Mouse (Mus musculus) heart, postnatal 14 days (tissue): ENCODE measurements around the gene Gm20696. TPM values are rescaled to one million over a fixed set of nuclear protein-coding genes. Genes with fewer than 3 reads are reported as not detected.
A peak's percentile ranks its signal among the peaks of the same experiment; 100 is the strongest.

Experiments
- DNase-seq, 2 experiments: peaks; one replicate each; pipeline ENCODE4 v3.0.0; 2021 to 2022
- intact Hi-C: fragments of 180-260 bp; cut with DNase I; formaldehyde crosslinking; loops from one replicate; pipeline ENCODE4 v1.15.1; 2025
- total RNA-seq, 2 experiments: library from RNA; stranded (reverse); gene quantifications; 2 replicates each; pipeline ENCODE4 v1.2.3; 2021

Gm20696 gene
- total RNA-seq, 2 experiments from 2014 or later: 2.3 to 3.2 TPM

DNA sequence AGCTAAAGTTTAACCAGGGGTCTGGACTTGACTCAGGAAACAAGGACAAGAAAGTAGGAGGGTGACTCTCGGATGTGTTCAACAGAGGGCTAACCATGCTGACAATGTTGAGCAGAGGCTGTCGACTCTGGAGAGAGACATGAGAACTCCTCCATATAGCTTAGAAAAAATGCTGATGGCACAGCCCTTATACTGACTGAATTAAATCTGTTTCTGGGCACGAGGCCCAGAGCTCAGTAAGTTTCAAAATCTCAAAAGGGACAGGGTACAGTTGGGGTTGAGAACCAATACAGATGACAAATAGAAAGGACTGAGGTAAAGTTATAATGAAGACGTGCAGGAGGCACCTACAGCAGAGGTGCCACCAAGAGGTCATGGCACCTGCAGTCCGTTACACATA, 386.0 kb downstream of the Gm20696 start:
- intact Hi-C loops: no loop called here
- no peak for DNase-seq

DNA sequence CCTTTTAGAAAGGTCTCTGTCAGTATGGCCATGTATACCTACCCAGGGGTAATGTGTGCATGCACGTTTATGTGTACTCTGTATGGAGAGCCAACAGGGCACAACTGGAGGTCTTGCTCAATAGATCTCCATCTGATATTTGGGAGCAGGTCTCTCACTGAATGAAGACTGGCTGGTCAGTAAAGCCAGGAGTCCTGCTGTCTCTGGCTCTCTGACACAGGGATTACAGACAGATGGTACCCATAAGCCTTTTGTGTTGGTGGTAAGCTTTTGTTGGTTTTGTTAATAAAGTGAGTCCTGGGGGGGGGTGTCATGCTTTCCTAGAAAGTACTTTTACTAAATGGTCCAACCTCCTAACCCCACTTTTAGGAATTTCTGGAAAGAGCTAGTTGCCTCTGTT, 389.3 kb downstream of the Gm20696 start:
- no peak for DNase-seq
- intact Hi-C loops: no loop called here

DNA sequence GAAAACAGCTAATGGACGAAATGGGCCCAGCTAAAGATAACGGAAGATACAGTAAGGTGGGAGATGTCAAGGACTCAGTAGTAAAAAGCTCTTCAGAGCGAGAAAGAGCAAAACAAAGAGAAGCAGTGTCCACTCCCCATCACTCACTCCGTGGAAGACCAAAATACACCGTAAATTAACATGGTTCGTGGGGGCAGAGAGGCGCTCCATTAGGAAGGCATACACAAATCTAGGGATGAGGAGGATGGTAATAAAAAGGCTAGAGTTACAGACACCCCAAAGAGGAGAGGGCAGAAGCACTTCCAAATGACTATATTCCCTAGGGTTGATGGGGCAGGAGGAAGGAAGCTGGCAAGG, 390.3 kb downstream of the Gm20696 start:
- no peak for DNase-seq
- intact Hi-C loops: no loop called here

DNA sequence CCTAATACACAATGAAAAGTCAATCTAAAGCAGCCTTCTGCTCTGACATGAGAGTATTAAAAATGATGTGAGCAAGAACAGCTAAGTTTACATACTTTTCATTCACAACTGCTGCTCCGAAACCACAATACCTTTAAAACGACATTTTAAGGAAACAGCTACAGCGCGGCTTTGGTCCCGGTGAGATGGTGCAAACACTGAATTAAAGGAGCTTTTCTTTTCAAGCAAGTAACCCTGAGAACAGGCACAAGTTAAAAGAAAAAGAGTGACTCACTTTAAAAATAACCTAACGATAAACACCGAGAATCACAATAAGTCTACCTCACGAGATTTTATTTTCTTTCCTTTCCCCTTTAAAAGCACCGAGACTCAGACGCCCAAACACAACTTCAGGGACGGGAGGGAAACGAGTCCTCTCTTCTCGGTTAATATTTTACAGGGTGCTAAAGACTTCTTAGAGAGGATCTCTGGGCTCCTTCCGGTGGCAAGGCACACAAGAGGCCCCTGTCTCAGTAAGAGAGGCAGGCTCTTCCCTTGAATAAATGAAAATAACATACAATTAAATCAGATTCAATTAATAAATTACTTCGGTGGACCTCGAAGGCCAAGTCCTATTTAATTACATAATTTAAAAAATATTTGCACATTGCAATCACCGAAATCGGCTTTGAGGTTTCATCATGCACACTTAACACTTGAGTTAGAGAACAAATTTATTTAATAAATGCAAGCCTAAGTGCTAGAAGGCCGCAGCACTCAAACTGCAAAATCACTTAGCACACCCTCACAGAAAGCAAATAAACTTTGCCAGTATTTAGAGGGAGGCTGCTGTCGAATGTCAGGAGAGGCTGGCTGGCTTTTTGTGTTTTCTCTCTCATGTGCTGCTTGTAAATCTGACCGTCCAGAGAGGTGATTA, 391.0 kb downstream of the Gm20696 start:
- no peak for DNase-seq
- intact Hi-C loops: no loop called here

DNA sequence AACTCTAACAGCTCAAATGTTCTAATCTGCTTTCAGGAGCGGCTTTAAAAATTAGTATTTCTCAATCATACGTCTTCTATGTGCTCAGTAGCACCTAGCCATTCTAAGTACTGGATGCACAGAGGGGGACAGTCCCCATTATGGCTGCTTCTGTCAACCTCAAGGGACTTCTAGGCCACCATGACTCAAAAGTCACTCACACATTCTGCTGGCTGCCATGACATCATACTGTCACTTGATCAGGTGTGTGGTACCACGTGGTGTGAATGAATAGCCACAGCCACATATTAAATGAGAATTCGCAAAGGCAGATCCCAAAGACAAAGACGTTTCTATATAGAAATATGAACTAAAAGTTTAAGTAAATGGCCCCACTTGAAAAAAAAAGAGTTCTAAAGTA, 391.9 kb downstream of the Gm20696 start:
- intact Hi-C loops: no loop called here
- DNase-seq: no peak

DNA sequence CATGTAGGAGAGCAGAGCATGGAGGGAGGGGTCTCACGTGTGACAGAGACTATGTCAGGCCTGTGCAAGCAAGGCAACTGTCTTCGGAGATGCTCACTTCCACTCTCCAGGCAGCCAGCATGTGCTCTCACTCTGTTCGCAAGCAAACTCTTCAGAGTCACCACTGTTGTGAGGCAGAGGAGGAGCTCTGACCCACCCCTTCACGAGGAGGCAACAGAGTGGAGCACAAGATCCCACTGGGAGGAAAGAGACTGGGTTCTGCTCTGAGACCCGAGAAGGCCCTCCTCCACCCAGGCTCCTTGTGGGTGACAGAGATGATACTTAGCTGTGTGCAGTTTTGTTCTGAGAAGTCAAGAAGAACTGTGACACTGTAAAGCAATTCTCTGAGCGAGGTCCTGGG, 392.4 kb downstream of the Gm20696 start:
- intact Hi-C loops: no loop called here
- DNase-seq: no peak

DNA sequence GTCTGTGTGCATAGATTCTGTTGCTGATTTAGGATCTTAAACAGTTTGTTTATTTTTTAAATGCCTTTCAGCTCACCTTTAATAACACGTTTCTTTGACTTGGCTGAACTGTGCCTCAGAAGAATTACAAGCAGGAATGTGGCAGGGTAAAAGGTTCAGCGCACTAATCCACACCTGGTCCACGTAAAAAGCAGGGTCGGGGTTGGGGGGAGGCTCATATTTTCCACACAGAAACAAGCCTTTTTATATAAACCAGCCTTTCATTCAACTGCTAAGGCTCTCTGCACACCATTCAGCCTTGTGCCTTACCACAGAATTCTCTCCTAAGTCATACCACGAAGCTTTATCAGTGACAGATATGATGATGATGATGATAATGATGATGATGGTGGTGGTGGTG, 393.4 kb downstream of the Gm20696 start:
- intact Hi-C loops: no loop called here
- DNase-seq: no peak

DNA sequence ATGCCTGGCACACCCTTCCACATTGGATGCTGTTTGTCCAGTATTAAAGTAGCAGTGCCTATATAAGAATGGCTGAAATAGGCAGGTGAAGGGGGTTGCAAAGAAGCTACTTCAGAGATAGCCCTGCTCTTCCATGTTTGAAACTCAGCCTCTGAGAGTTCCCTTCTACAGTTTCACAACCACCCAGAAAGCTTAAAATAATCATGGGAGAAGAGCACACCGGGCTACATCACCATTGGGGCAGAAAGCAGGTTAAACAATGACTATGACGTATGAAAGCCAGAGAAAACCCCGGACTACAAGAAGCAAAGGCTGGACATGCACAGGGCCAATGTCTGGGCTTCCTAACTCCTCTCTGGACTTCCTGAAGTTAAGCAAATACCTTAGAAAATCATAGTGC, 394.4 kb downstream of the Gm20696 start:
- DNase-seq: no peak
- intact Hi-C loops: no loop called here

DNA sequence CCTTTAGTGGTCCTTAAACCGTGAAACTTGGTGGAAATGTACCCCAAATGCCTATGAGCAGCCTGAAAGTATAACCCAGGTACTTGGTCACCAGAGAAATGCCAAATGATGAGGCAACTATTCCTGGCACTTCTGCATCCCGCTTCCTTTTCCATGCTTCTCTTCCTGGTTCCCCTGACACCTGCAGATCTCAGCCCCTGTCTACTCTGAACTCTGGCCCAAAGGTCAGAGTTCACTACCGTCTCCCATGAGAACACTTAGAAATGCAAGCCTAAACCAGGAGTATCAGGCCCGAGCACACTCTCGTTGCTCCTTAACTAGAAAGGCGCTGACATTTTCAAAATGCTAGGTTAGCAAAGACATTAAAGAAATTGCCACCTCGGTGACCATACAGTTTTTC, 394.9 kb downstream of the Gm20696 start:
- DNase-seq: no peak
- intact Hi-C loops: no loop called here

DNA sequence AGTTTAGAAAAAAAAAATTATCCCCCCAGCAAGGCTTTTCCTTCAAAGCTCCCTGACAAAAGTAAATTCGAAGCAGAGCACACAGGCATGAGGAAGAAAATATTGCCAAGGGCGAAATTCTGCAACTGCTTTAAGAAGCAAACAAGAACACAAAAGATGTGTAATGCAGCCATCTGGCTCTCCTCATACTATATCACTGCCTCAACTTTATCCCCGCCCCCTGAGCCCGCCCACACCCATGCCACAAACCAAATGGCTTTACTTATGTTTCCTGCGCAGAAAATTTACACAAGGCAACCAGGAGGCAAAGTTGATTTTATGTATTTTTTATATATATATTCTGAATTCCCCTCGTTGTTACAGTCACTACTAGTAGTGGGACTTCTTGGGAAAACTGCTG, 396.7 kb downstream of the Gm20696 start:
- no peak for DNase-seq
- intact Hi-C loops: loop anchor here (5.0 to 10.0 kb wide), 4 partner anchors 67 to 745 kb away; partner anchors contain the start of gene Foxp1

DNA sequence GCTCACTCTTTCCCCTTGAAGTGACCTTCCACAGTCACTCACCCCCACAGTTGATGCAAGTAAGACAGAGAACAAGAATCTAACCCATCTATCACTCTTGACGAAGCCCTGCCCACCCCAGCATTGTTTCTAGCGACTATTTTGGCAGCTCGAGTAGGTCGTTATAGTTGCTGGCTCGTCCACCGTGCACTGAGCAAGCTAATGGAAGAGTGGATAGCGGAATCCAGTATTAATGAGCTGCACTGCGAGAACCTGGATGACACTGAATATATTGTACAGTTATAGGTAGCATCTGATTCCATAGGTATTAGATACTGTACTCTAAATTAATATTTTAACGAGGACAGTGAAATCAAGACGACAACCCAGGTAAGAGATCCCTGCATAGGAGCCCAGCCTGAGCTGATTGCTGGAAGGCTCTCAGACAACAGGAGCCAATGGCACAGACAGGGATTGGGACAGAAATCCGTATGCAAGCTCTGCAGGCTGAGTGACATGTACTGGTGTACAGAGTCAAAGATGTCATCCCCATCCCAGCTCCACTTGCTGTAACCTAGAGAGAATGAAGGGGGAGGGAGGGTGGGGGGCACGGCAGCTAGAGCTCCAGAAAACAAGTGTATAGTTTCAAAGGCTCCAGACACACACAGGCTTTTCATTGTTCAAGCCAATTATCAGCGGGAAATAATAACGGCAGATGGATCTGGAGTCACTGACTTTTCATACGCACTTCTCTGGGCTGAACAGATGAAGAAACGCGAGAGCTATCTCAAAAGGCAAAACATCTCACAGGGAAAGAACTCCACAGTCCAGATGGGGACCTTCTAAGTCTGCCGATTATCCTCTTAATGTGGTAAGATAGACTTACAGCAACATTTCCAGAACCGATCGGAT, 398.2 kb downstream of the Gm20696 start:
- no peak for DNase-seq
- intact Hi-C loops: loop anchor here (5.0 to 10.0 kb wide), 4 partner anchors 69 to 744 kb away; partner anchors contain the start of gene Foxp1

DNA sequence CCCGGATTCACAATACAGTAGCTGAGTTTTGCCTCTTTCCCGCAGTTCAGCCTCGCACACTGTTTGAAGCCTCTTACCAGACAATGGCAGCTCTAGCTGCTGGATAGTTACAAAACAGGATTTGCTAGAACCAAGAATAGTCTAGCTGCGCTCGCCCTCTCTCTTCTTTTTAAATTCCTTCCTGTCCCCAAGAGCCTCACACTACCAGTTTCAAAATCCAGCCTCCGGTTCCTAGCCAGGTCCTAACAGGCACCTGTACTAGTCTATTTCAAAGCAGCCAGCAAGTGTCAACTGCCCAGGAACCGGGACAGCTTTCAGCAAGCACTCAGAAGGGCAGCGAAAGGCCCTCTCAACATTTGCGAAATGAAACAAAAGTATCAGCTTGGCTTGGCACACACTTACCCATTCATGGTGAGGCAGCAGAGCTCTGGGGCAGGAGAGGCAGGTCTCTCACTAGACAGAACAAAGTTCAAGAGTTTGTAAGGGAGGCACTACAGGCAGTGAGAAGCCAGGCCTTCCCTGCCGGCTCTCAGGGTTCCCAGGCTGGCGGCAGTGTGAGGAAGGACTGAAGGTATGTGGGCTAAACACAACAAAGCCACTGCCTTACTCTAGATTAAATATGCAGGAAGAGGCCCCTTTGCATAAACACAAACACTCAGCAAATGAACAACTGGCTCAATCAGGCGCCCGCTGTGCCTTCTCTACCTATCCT, 400.5 kb downstream of the Gm20696 start:
- intact Hi-C loops: loop anchor here (5.0 to 10.0 kb wide), 4 partner anchors 71 to 741 kb away; partner anchors contain the start of gene Foxp1
- peak; percentile 9 to 27 for DNase-seq

DNA sequence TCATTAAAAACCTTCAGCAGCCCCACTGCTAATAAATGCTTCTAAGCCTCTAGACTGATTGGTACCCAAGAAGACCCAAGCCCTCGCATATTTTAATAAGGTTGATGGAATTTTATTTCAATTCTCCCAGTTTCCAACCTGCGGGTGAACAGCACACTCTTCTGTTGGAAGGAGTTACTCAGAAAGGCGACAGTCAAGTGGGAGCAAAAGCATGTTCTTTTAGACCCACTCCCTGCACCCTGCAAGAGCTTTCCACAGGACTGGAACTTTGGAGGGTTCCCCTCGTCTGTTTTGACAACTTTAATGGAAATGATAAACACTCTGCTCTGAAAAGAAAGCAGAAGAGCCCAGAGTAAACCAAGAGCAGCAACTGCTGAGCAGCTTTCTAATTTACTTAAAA, 401.4 kb downstream of the Gm20696 start:
- intact Hi-C loops: loop anchor here (5.0 to 10.0 kb wide), 4 partner anchors 72 to 740 kb away; partner anchors contain the start of gene Foxp1
- DNase-seq: no peak

DNA sequence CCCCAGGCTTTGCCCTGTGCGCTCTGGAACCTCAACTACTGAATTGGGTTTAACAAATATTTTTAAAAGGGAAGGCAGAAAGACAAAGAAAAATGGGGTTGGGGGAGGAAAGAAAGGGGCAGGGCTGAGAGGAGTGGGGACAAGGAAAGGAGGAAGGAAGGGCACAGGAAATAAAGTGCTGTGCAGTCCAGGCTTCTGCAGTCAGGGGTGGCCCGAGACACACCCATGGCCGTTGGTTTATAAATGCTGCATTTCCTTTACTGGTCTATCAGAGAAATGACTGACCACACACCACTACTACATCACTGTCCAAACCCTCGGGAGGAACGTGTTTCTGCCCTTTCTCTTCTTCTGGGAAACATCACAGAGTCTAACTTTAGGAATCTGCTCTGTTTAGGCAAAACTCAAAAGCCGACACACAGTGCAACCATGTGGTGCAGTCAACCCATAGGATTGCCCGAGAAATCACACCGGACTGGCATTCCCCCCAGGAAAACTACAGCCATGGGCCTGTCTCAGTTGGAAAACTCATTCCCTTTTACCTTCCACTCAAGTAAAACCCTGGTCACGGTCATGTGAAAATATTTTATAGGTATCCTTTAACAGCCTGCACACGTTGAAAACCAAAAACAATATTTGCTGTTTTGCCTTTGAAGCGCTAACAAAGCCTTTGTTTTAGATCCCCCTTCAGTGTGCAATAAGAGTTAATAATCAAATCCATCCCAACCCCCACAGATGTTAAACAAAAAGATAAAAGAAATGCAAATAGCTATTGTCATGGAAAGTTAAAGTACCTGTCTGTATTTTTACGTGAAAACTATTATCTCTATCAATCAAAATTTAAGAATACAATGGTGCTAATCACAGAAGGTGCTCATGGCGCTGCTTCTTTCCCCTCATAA, 402.2 kb downstream of the Gm20696 start:
- intact Hi-C loops: loop anchor here (5.0 to 10.0 kb wide), 4 partner anchors 73 to 740 kb away; partner anchors contain the start of gene Foxp1
- no peak for DNase-seq

DNA sequence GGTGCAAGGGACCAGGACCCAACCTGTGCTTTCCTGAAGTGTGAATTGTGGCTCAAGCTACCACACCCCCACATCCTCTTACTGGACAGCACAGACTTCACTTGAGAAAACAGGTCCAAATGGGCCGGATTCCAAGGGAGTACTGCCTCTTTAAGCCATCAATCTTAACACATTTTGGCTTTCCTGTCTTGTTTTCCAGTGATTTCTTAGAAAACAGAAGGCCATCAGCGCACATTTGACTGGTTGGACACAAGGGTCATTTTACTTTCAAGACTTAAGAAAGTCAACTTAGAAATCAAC, 402.8 kb downstream of the Gm20696 start:
- DNase-seq: peak in 1 of 2 experiments; percentile 27
- intact Hi-C loops: loop anchor here (10.0 kb wide), 1 partner anchor 739 kb away; no protein-coding TSS in a partner anchor

DNA sequence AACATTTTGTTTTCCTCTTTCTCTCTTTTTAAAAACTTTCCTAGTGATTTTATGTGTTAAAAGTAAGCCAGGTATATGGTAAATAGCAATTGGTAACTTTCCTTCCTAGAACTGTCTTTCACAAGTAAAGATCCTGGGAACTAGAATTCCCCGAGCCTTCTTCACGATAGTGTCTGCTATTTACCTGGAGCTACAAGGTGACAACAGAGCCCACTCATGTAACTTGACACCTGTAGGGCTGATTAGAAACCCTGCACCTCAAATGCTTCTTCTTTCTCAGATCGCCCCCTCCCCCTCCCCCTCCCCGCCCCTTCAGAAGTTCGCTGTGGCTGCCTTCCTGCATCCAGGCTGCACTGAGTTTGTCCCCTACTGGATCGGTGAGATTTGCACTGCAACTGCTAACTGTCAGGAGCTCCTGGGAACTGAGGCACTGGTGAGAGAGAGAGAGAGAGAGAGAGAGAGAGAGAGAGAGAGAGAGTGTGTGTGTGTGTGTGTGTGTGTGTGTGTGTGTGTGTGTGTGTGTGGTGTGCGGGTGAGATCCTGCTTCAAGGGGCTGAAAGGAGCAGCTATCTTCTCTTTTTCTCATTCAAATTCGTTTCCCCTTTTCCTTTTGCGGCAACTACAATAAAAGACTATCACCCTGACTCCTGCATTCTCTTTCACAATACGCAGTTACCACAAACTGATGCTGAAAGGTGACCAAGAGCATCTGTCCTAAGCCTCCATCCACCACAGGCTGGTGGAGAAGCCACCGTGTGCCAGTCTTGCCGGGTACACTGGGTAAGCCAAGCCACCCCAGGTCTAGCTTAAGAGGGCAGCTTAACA, 403.3 kb downstream of the Gm20696 start:
- no peak for DNase-seq
- intact Hi-C loops: loop anchor here (10.0 kb wide), 1 partner anchor 738 kb away; no protein-coding TSS in a partner anchor

DNA sequence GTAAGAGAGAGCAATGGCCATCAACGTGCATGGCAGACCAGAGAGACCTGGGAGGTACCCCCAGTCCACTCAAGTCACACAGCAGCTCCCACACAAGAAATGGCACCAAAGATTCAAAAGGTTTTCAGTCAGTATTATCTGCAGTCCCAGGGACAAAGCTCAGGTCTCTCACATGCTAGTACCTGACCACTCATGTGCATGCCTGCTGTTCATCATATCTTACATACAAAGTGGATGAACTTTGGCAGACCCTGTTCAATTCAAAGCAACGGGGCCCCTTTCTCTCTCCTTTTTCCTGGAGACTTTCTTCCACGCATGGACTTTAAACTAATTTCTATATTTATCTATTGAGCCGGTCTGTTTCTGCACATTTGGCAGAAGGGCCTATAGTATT, 404.9 kb downstream of the Gm20696 start:
- intact Hi-C loops: loop anchor here (10.0 kb wide), 1 partner anchor 737 kb away; no protein-coding TSS in a partner anchor

DNA sequence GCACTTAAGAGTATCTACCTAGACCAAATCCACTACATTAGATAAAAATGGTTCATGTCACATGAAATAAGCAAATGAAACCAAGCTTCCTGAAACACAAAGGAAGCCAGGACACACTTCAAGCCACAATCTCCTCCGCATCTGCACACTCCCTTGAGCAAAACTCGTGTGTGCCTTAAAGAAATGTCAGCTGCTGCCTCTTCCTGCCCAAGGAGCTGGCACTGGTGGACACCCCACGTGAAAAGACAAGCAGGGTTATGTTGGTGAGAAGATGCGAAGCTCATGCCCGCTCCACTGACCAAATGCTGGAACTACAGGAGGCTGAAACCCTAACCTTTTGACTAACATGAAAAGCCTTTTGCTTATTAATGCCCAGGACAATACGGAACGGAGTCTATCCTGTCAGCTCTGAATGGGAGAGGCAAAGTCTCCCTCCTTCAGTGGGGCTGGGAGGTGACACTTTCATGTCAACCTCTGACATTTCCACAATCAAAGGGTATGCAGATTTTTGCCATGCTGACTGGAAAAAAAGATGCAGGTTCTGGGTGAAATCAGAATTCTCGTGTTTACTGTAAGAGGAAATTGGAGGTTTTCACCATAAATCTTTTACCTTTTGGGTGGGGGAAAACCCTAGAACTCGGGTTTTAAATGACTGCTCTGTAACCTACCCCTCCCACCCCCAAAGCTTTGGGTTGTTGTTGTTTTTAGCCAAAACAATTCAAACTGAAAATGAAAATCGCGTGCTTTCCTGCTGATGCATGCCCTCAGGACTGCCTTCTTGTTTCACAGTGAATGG, 405.5 kb downstream of the Gm20696 start:
- DNase-seq: no peak
- intact Hi-C loops: loop anchor here (10.0 kb wide), 1 partner anchor 736 kb away; no protein-coding TSS in a partner anchor

More for the DNA sequence above, 404.9 kb downstream of the Gm20696 start:
- DNase-seq: no peak
